Mouse (Mus musculus) yolk sac, embryonic 10.5 days (tissue): ENCODE data around the gene Vwf.
A peak's percentile ranks its signal among the peaks of the same experiment; 100 is the strongest.

ENCODE experiments used
- DNase-seq: peaks from one replicate; pipeline ENCODE4 v3.0.0-alpha.2; 2017; ENCODE audit warnings: low spot score

Vwf gene

GRCm38 (mm10) chr6:125541296-125541695, 5.3 kb upstream of the Vwf start:
- no peak for DNase-seq

GRCm38 (mm10) chr6:125548406-125548805, 1.8 kb downstream of the Vwf start:
- no peak for DNase-seq

- DNase-seq, result no peak
Observed at GRCm38 (mm10) chr6:125550172-125550571, 3.6 kb downstream of the Vwf start.

GRCm38 (mm10) chr6:125552760-125553159, 6.2 kb downstream of the Vwf start:
- no peak for DNase-seq

- no peak for DNase-seq
Observed at GRCm38 (mm10) chr6:125553551-125553950, 7.0 kb downstream of the Vwf start.

GRCm38 (mm10) chr6:125558831-125559230, 12.3 kb downstream of the Vwf start:
- no peak for DNase-seq

- no peak for DNase-seq
Observed at GRCm38 (mm10) chr6:125561031-125561430, 14.5 kb downstream of the Vwf start.

GRCm38 (mm10) chr6:125561521-125561920, 14.9 kb downstream of the Vwf start:
- DNase-seq, result no peak

- peak; percentile 46 for DNase-seq
Observed at GRCm38 (mm10) chr6:125564812-125565281, 18.3 kb downstream of the Vwf start.

GRCm38 (mm10) chr6:125565326-125565725, 18.8 kb downstream of the Vwf start:
- no peak for DNase-seq

GRCm38 (mm10) chr6:125566656-125567055, 20.1 kb downstream of the Vwf start:
- no peak for DNase-seq

- no peak for DNase-seq
Observed at GRCm38 (mm10) chr6:125568381-125568780, 21.8 kb downstream of the Vwf start.

- peak; percentile 41 for DNase-seq
Observed at GRCm38 (mm10) chr6:125572291-125573188, 26.0 kb downstream of the Vwf start.

GRCm38 (mm10) chr6:125573189-125573928, 26.8 kb downstream of the Vwf start:
- DNase-seq, result peak; percentile 90

- DNase-seq, result peak; percentile 78
Observed at GRCm38 (mm10) chr6:125575080-125575479, 28.5 kb downstream of the Vwf start.

- no peak for DNase-seq
Observed at GRCm38 (mm10) chr6:125577301-125577700, 30.7 kb downstream of the Vwf start.

GRCm38 (mm10) chr6:125577882-125578646, 31.5 kb downstream of the Vwf start:
- no peak for DNase-seq

GRCm38 (mm10) chr6:125578647-125579011, 32.1 kb downstream of the Vwf start:
- DNase-seq, result no peak

- no peak for DNase-seq
Observed at GRCm38 (mm10) chr6:125579864-125580263, 33.3 kb downstream of the Vwf start.

GRCm38 (mm10) chr6:125583666-125584065, 37.1 kb downstream of the Vwf start:
- DNase-seq, result no peak

GRCm38 (mm10) chr6:125584266-125584665, 37.7 kb downstream of the Vwf start:
- DNase-seq, result no peak

- DNase-seq, result no peak
Observed at GRCm38 (mm10) chr6:125585579-125585978, 39.0 kb downstream of the Vwf start.
